Mouse (Mus musculus) hindbrain, embryonic 14.5 days (tissue): Measurements from ENCODE around the gene Zcwpw1. TPM values are rescaled to one million over a fixed set of nuclear protein-coding genes. Genes with fewer than 3 reads are reported as not detected.

Experiments
- ATAC-seq: fragments of 200-750 bp; cut with Nextera tagmentation; 2 replicates; pipeline ENCODE4 v1.8.0; 2017; ENCODE audit warnings: moderate number of reproducible peaks, mild to moderate bottlenecking, moderate TSS enrichment, moderate library complexity; ENCODE audit not compliant: low FRiP score
- DNase-seq: peaks from one replicate; pipeline ENCODE4 v3.0.0-alpha.2; 2015; ENCODE audit warnings: low spot score
- H3K27ac ChIP-seq: fragments of 300-500 bp; sonication (generic); 2 replicates; pipeline ENCODE4 v1.5.1; 2014; ENCODE audit warnings: mild to moderate bottlenecking, moderate library complexity
- H3K27me3 ChIP-seq: fragments of 300-500 bp; sonication (generic); 2 replicates; pipeline ENCODE4 v1.6.1; 2014; ENCODE audit warnings: mild to moderate bottlenecking, low read length, mixed read lengths; ENCODE audit not compliant: control insufficient read depth, insufficient read depth
- H3K36me3 ChIP-seq: fragments of 300-500 bp; sonication (generic); replicated peaks from 2 replicates; pipeline ENCODE4 v1.6.1; 2014; ENCODE audit not compliant: control insufficient read depth, insufficient read depth
- H3K4me1 ChIP-seq: fragments of 300-500 bp; sonication (generic); replicated peaks from 2 replicates; pipeline ENCODE4 v1.6.1; 2014; ENCODE audit warnings: antibody characterized with exemption, low read length, mixed read lengths; ENCODE audit not compliant: control insufficient read depth, insufficient read depth
- H3K4me2 ChIP-seq: fragments of 300-500 bp; sonication (generic); replicated peaks from 2 replicates; pipeline ENCODE4 v1.6.1; 2014; ENCODE audit warnings: mild to moderate bottlenecking, moderate library complexity
- H3K4me3 ChIP-seq: fragments of 300-500 bp; sonication (generic); replicated peaks from 2 replicates; pipeline ENCODE4 v1.5.1; 2014; ENCODE audit warnings: mild to moderate bottlenecking, low read length
- H3K9ac ChIP-seq: fragments of 300-500 bp; sonication (generic); 2 replicates; pipeline ENCODE4 v1.6.1; 2014
- H3K9me3 ChIP-seq: fragments of 300-500 bp; sonication (generic); 2 replicates; pipeline ENCODE4 v1.6.1; 2016; ENCODE audit warnings: low read length; ENCODE audit not compliant: control insufficient read depth
- WGBS: fragments of 180-500 bp; shearing (Covaris S2); extraction: QIAGEN DNeasy Blood & Tissue Kit; methylation state at CpG from one replicate; pipeline ENCODE4 v1.1.7; 2014; 5-methylcytosine and 5-hydroxymethylcytosine counted together
- polyA plus RNA-seq: library from polyadenylated mRNA; unstranded; fragments of >200 nt; fragmentation: Nextera tagmentation; extraction: Ambion mirVana; gene quantifications from 2 replicates; pipeline ENCODE4 v1.2.1, GENCODE M21; 2014

The Zcwpw1 gene
- polyA plus RNA-seq, 1 experiment from 2014 or later = 8.3 TPM

GRCm38 (mm10) chr5:137751988-137752387, 35.6 kb upstream of the Zcwpw1 start:
- H3K4me2 ChIP-seq = no peak overlapping the region
- DNase-seq (no peak), ATAC-seq (no peak)
- 94% methylated on average over 6 of the region's 6 CpGs for WGBS
- H3K36me3 ChIP-seq = peaks cover 27% of the 10 kb centered on the region
- H3K27ac ChIP-seq = no peak overlapping the region
- H3K9me3 ChIP-seq = no peaks in the 10 kb centered on the region
- H3K9ac ChIP-seq = no peak overlapping the region
- no peaks in the 10 kb centered on the region for H3K27me3 ChIP-seq
- no peak overlapping the region for H3K4me3 ChIP-seq
- peaks cover 24% of the 10 kb centered on the region for H3K4me1 ChIP-seq

GRCm38 (mm10) chr5:137753111-137753832, 34.3 kb upstream of the Zcwpw1 start:
- 90% methylated on average over 13 of the region's 13 CpGs for WGBS
- DNase-seq = no peak
- no peak for ATAC-seq

GRCm38 (mm10) chr5:137755425-137755824, 32.2 kb upstream of the Zcwpw1 start:
- Histone ChIP-seq H3K36me3 (peaks cover 38% of the 10 kb centered on the region), H3K4me3 (no peak overlapping the region), H3K9ac (no peak overlapping the region), H3K9me3 (no peaks in the 10 kb centered on the region), H3K27me3 (no peaks in the 10 kb centered on the region), H3K27ac (no peak overlapping the region), H3K4me1 (peaks cover 10% of the 10 kb centered on the region; the same call in 1 of the 2 replicates), H3K4me2 (no peak overlapping the region)
- WGBS = 72% methylated on average over 5 of the region's 5 CpGs
- ATAC-seq (no peak), DNase-seq (no peak)

More at GRCm38 (mm10) chr5:137753111-137753832, 34.3 kb upstream of the Zcwpw1 start:
- H3K9me3 ChIP-seq = no peaks in the 10 kb centered on the region
- no peak overlapping the region for H3K9ac ChIP-seq
- H3K4me2 ChIP-seq = no peak overlapping the region
- no peaks in the 10 kb centered on the region for H3K27me3 ChIP-seq
- H3K27ac ChIP-seq = no peak overlapping the region
- no peak overlapping the region for H3K4me3 ChIP-seq
- peaks cover 11% of the 10 kb centered on the region for H3K4me1 ChIP-seq
- peaks cover 27% of the 10 kb centered on the region for H3K36me3 ChIP-seq

- no peak overlapping the region for H3K27ac ChIP-seq
- no peaks in the 10 kb centered on the region for H3K27me3 ChIP-seq
- H3K4me3 ChIP-seq = no peak overlapping the region
- no peak overlapping the region for H3K4me2 ChIP-seq
- DNase-seq (no peak), ATAC-seq (no peak)
- H3K36me3 ChIP-seq = peaks cover 38% of the 10 kb centered on the region
- peaks cover 10% of the 10 kb centered on the region; the same call in 1 of the 2 replicates for H3K4me1 ChIP-seq
- H3K9ac ChIP-seq = no peak overlapping the region
- no peaks in the 10 kb centered on the region for H3K9me3 ChIP-seq
- WGBS = 78% methylated on average over 3 of the region's 3 CpGs
Measured at GRCm38 (mm10) chr5:137756106-137756505, 31.5 kb upstream of the Zcwpw1 start.

- H3K36me3 ChIP-seq = peaks cover 29% of the 10 kb centered on the region
Measured at GRCm38 (mm10) chr5:137756882-137757661, 30.5 kb upstream of the Zcwpw1 start.

GRCm38 (mm10) chr5:137757887-137758286, 29.7 kb upstream of the Zcwpw1 start:
- Histone ChIP-seq H3K9ac (0 out of 2 replicates have a peak overlapping the region, but pooled peaks have one; percentile 28), H3K4me1 (peaks cover 10% of the 10 kb centered on the region; the same call in 1 of the 2 replicates), H3K4me3 (no peak overlapping the region), H3K9me3 (no peaks in the 10 kb centered on the region), H3K27me3 (no peaks in the 10 kb centered on the region), H3K27ac (peak overlapping the region; percentile 63; the same call in 1 of the 2 replicates), H3K4me2 (peak overlapping the region; percentile 29), H3K36me3 (peaks cover 25% of the 10 kb centered on the region)
- DNase-seq = peak; percentile 67
- WGBS = 58% methylated on average over 6 of the region's 6 CpGs
- peak; percentile 73 for ATAC-seq

More at GRCm38 (mm10) chr5:137756882-137757661, 30.5 kb upstream of the Zcwpw1 start:
- Histone ChIP-seq H3K27me3 (no peaks in the 10 kb centered on the region), H3K4me2 (no peak overlapping the region), H3K9me3 (no peaks in the 10 kb centered on the region), H3K4me3 (no peak overlapping the region), H3K4me1 (peaks cover 10% of the 10 kb centered on the region; the same call in 1 of the 2 replicates), H3K27ac (peak overlapping the region; percentile 63), H3K9ac (no peak overlapping the region)
- 47% methylated on average over 10 of the region's 10 CpGs for WGBS
- ATAC-seq = 0 out of 2 replicates have a peak, but pooled peaks have one; percentile 12
- peak; percentile 91 for DNase-seq

GRCm38 (mm10) chr5:137758921-137759534, 28.6 kb upstream of the Zcwpw1 start:
- Histone ChIP-seq H3K4me1 (peaks cover 10% of the 10 kb centered on the region; the same call in 1 of the 2 replicates), H3K27me3 (no peaks in the 10 kb centered on the region), H3K9ac (peak overlapping the region; percentile 28; the same call in 1 of the 2 replicates), H3K9me3 (no peaks in the 10 kb centered on the region), H3K4me2 (no peak overlapping the region), H3K27ac (peak overlapping the region; percentile 72), H3K4me3 (0 out of 2 replicates have a peak overlapping the region, but pooled peaks have one; percentile 3), H3K36me3 (peaks cover 18% of the 10 kb centered on the region)
- 88% methylated on average over 19 of the region's 19 CpGs for WGBS
- DNase-seq = no peak
- ATAC-seq = no peak

- no peak overlapping the region for H3K4me3 ChIP-seq
- no peaks in the 10 kb centered on the region for H3K9me3 ChIP-seq
- H3K27ac ChIP-seq = peak overlapping the region; percentile 72
- peaks cover 15% of the 10 kb centered on the region for H3K36me3 ChIP-seq
- no peak overlapping the region for H3K9ac ChIP-seq
- 23% methylated on average over 4 of the region's 4 CpGs for WGBS
- peaks cover 10% of the 10 kb centered on the region; the same call in 1 of the 2 replicates for H3K4me1 ChIP-seq
- ATAC-seq = peak; percentile 89
- H3K4me2 ChIP-seq = no peak overlapping the region
- no peaks in the 10 kb centered on the region for H3K27me3 ChIP-seq
- DNase-seq = peak; percentile 78
Measured at GRCm38 (mm10) chr5:137759971-137760412, 27.6 kb upstream of the Zcwpw1 start.
